ENCODE assay signal across 9 mouse cellular contexts in genomic region chr9:57419521-57420267, GRCm38 (mm10). TPM values are rescaled to one million over a fixed set of nuclear protein-coding genes. Genes with fewer than 3 reads are reported as not detected.
DNase-seq lines count a peak whose midpoint lies in the region; ATAC-seq and TF ChIP-seq lines count a peak whose summit lies in the region.
"Had no signal": no experiment of that assay in that cellular context is flagged by ENCODE, and none has a peak within 500 bp of the region (broad histone marks: within the 10 kb centered on the region; RNA-seq: fewer than 3 reads in every experiment).

No protein-coding gene starts in this region.

- no peak overlapping the region for H3K4me3 ChIP-seq in hindbrain, embryonic 10.5 days
- H3K4me3 ChIP-seq in hindbrain, embryonic 14.5 days (replicated peaks; ENCODE audit: low read length): no peak overlapping the region
- no peak overlapping the region for H3K4me3 ChIP-seq in midbrain, embryonic 16.5 days (ENCODE audit: low read depth, low read length)
- no peak overlapping the region for H3K4me3 ChIP-seq in midbrain, embryonic 13.5 days (replicated peaks)
- no peak overlapping the region for H3K4me3 ChIP-seq in hindbrain, embryonic 15.5 days
- no peak overlapping the region for H3K4me3 ChIP-seq in small intestine, adult 2 months (ENCODE audit: low read depth, low read length)

- H3K27me3 ChIP-seq in hindbrain, embryonic 10.5 days (ENCODE audit: insufficient read depth, poor library complexity, severe bottlenecking): no peaks in the 10 kb centered on the region
- no peaks in the 10 kb centered on the region for H3K27me3 ChIP-seq in hindbrain, embryonic 14.5 days (ENCODE audit: control insufficient read depth, insufficient read depth, low read length)
- H3K27me3 ChIP-seq in midbrain, embryonic 16.5 days (ENCODE audit: control insufficient read depth, insufficient read depth, low read depth, low read length): no peaks in the 10 kb centered on the region
- no peaks in the 10 kb centered on the region for H3K27me3 ChIP-seq in midbrain, embryonic 13.5 days
- H3K27me3 ChIP-seq in hindbrain, embryonic 15.5 days: no peaks in the 10 kb centered on the region
- no peaks in the 10 kb centered on the region for H3K27me3 ChIP-seq in small intestine, adult 2 months (ENCODE audit: control insufficient read depth, insufficient read depth, low read length)

- no peak for ATAC-seq in hindbrain, embryonic 14.5 days (ENCODE audit: low FRiP score)
- no peak for ATAC-seq in midbrain, embryonic 16.5 days
- ATAC-seq in midbrain, embryonic 13.5 days: no peak
- ATAC-seq in hindbrain, embryonic 15.5 days (ENCODE audit: low FRiP score, low read depth): no peak

- no peak; the same call in 1 of the 2 replicates for TF ChIP-seq POLR2A in small intestine, adult 2 months (IDR thresholded peaks at IDR 0.05; ENCODE audit: low read depth, low read length)

- peak overlapping the region; percentile 73 for H3K27ac ChIP-seq in hindbrain, embryonic 10.5 days
- no peak overlapping the region for H3K27ac ChIP-seq in hindbrain, embryonic 14.5 days
- H3K27ac ChIP-seq in midbrain, embryonic 16.5 days (ENCODE audit: low read length): peak overlapping the region; percentile 58; the same call in 1 of the 2 replicates
- no peak overlapping the region for H3K27ac ChIP-seq in midbrain, embryonic 13.5 days
- peak overlapping the region; percentile 71 for H3K27ac ChIP-seq in hindbrain, embryonic 15.5 days (replicated peaks)
- peak overlapping the region; percentile 89 for H3K27ac ChIP-seq in small intestine, adult 2 months (ENCODE audit: insufficient read depth, low read depth, low read length)

- no peak for TF ChIP-seq CTCF in small intestine, adult 2 months (IDR thresholded peaks at IDR 0.05; ENCODE audit: extremely low read depth, insufficient read length, insufficient replicate concordance, low read depth, low read length)

- no peak for DNase-seq in hindbrain, embryonic 10.5 days (ENCODE audit: low spot score)
- no peak for DNase-seq in hindbrain, embryonic 14.5 days (ENCODE audit: low spot score)
- no peak for DNase-seq in layer of hippocampus, adult 8-10 months (ENCODE audit: low spot score in 2 of 2)
- DNase-seq in yolk sac, embryonic 10.5 days (ENCODE audit: low spot score): no peak
- DNase-seq: adrenal gland, postnatal 10 days had no signal

- 86% methylated on average over 16 of the region's 16 CpGs for WGBS in hindbrain, embryonic 10.5 days
- WGBS in hindbrain, embryonic 14.5 days: 86% methylated on average over 16 of the region's 16 CpGs
- 89% methylated on average over 16 of the region's 16 CpGs for WGBS in midbrain, embryonic 16.5 days
- WGBS in midbrain, embryonic 13.5 days: 89% methylated on average over 16 of the region's 16 CpGs
- 87% methylated on average over 16 of the region's 16 CpGs for WGBS in hindbrain, embryonic 15.5 days
- 88% methylated on average over 16 of the region's 16 CpGs for WGBS in small intestine, adult 2 months

- no peak overlapping the region for H3K4me2 ChIP-seq in hindbrain, embryonic 14.5 days (replicated peaks)
- no peak overlapping the region for H3K4me2 ChIP-seq in midbrain, embryonic 16.5 days (ENCODE audit: low read length)
- no peak overlapping the region for H3K4me2 ChIP-seq in midbrain, embryonic 13.5 days (replicated peaks)
- H3K4me2 ChIP-seq in hindbrain, embryonic 15.5 days: no peak overlapping the region

- H3K36me3 ChIP-seq in hindbrain, embryonic 10.5 days: peaks cover 23% of the 10 kb centered on the region; the same call in 1 of the 2 replicates
- H3K36me3 ChIP-seq in hindbrain, embryonic 14.5 days (replicated peaks; ENCODE audit: control insufficient read depth, insufficient read depth): peaks cover 4% of the 10 kb centered on the region; the same call in 1 of the 2 replicates
- H3K36me3 ChIP-seq in midbrain, embryonic 16.5 days (ENCODE audit: control insufficient read depth, insufficient read depth, low read length): peaks cover 2% of the 10 kb centered on the region; the same call in 1 of the 2 replicates
- H3K36me3 ChIP-seq in midbrain, embryonic 13.5 days: peaks cover 13% of the 10 kb centered on the region; the same call in 1 of the 2 replicates
- no peaks in the 10 kb centered on the region for H3K36me3 ChIP-seq in hindbrain, embryonic 15.5 days
- H3K36me3 ChIP-seq in small intestine, adult 2 months (ENCODE audit: control insufficient read depth, insufficient read depth, low read length): peaks cover 8% of the 10 kb centered on the region; the same call in 1 of the 2 replicates

- no peak overlapping the region for H3K9ac ChIP-seq in hindbrain, embryonic 14.5 days
- no peak overlapping the region for H3K9ac ChIP-seq in midbrain, embryonic 16.5 days (ENCODE audit: low read depth, low read length)
- H3K9ac ChIP-seq in midbrain, embryonic 13.5 days (replicated peaks): no peak overlapping the region
- H3K9ac ChIP-seq in hindbrain, embryonic 15.5 days: no peak overlapping the region

- no peaks in the 10 kb centered on the region for H3K9me3 ChIP-seq in hindbrain, embryonic 10.5 days
- no peaks in the 10 kb centered on the region for H3K9me3 ChIP-seq in hindbrain, embryonic 14.5 days (ENCODE audit: control insufficient read depth, low read length)
- no peaks in the 10 kb centered on the region for H3K9me3 ChIP-seq in midbrain, embryonic 16.5 days (replicated peaks; ENCODE audit: control insufficient read depth, low read length, poor library complexity, severe bottlenecking)
- no peaks in the 10 kb centered on the region for H3K9me3 ChIP-seq in midbrain, embryonic 13.5 days
- no peaks in the 10 kb centered on the region for H3K9me3 ChIP-seq in hindbrain, embryonic 15.5 days

- peaks cover 27% of the 10 kb centered on the region for H3K4me1 ChIP-seq in hindbrain, embryonic 10.5 days (replicated peaks)
- no peaks in the 10 kb centered on the region for H3K4me1 ChIP-seq in hindbrain, embryonic 14.5 days (replicated peaks; ENCODE audit: control insufficient read depth, insufficient read depth, low read length)
- no peaks in the 10 kb centered on the region; the same call in 1 of the 2 replicates for H3K4me1 ChIP-seq in midbrain, embryonic 16.5 days (ENCODE audit: control insufficient read depth, insufficient read depth, low read length)
- H3K4me1 ChIP-seq in midbrain, embryonic 13.5 days (replicated peaks): no peaks in the 10 kb centered on the region
- H3K4me1 ChIP-seq in hindbrain, embryonic 15.5 days (replicated peaks): peaks cover 26% of the 10 kb centered on the region
- peaks cover 22% of the 10 kb centered on the region for H3K4me1 ChIP-seq in small intestine, adult 2 months (ENCODE audit: control insufficient read depth, insufficient read depth, insufficient read length, low read length)

RNA-seq across cellular contexts. Expression of gene Ppcdc, which starts 20.2 kb away (rescaled TPM):
- polyA plus RNA-seq in hindbrain, embryonic 10.5 days (2016; fragmentation: Nextera tagmentation; extraction: Ambion mirVana): 19.8 and 23.5 TPM in 2 replicates
- 19.8 and 21.9 TPM in 2 replicates for polyA plus RNA-seq in hindbrain, embryonic 14.5 days (2014; fragmentation: Nextera tagmentation; extraction: Ambion mirVana)
- polyA plus RNA-seq in midbrain, embryonic 16.5 days (2015; fragmentation: Nextera tagmentation; extraction: Ambion mirVana): 24.0 and 25.5 TPM in 2 replicates
- polyA plus RNA-seq in midbrain, embryonic 13.5 days (2015; fragmentation: Nextera tagmentation; extraction: Ambion mirVana): 26.2 and 28.4 TPM in 2 replicates
- 20.3 and 21.3 TPM in 2 replicates for polyA plus RNA-seq in hindbrain, embryonic 15.5 days (2015; fragmentation: Nextera tagmentation; extraction: Ambion mirVana)
- polyA plus RNA-seq in small intestine, adult 2 months (2012; rRNA removed): 10.3 and 14.2 TPM in 2 replicates
- total RNA-seq in layer of hippocampus, adult 8-10 months (2022): 10 to 100 TPM; 16.1 to 26.1 (median 23.2) TPM

RNA-seq across cellular contexts. Expression of gene Scamp5, which starts 48.2 kb away (rescaled TPM):
- 18.2 and 28.9 TPM in 2 replicates for polyA plus RNA-seq in hindbrain, embryonic 10.5 days (2016; fragmentation: Nextera tagmentation; extraction: Ambion mirVana)
- polyA plus RNA-seq in hindbrain, embryonic 14.5 days (2014; fragmentation: Nextera tagmentation; extraction: Ambion mirVana): 90.0 and 108 TPM in 2 replicates
- 168 and 191 TPM in 2 replicates for polyA plus RNA-seq in midbrain, embryonic 16.5 days (2015; fragmentation: Nextera tagmentation; extraction: Ambion mirVana)
- 90.9 and 91.6 TPM in 2 replicates for polyA plus RNA-seq in midbrain, embryonic 13.5 days (2015; fragmentation: Nextera tagmentation; extraction: Ambion mirVana)
- 134 and 139 TPM in 2 replicates for polyA plus RNA-seq in hindbrain, embryonic 15.5 days (2015; fragmentation: Nextera tagmentation; extraction: Ambion mirVana)
- 104 and 119 TPM in 2 replicates for polyA plus RNA-seq in small intestine, adult 2 months (2012; rRNA removed)
- 100 to 1,000 TPM; 361 to 395 (median 373) TPM for total RNA-seq in layer of hippocampus, adult 8-10 months (2022)

Comparison
In these comparisons a context has a peak if more than half of its experiments do, and no peak if none do; other contexts are left out.
1. H3K27ac ChIP-seq: peak in hindbrain, embryonic 10.5 days (single experiment), midbrain, embryonic 16.5 days (single experiment), hindbrain, embryonic 15.5 days (single experiment) and small intestine, adult 2 months (single experiment); none in hindbrain, embryonic 14.5 days (single experiment) and midbrain, embryonic 13.5 days (single experiment).